Mouse (Mus musculus) hindbrain, embryonic 15.5 days (tissue): Measurements from ENCODE around the gene Numb. TPM values are rescaled to one million over a fixed set of nuclear protein-coding genes. Genes with fewer than 3 reads are reported as not detected.

Experiments used
- polyA plus RNA-seq: library from polyadenylated mRNA; unstranded; fragments of >200 nt; fragmentation: Nextera tagmentation; extraction: Ambion mirVana; gene quantifications from 2 replicates; pipeline ENCODE4 v1.2.1, GENCODE M21; 2015

The Numb gene
- polyA plus RNA-seq, 1 experiment from 2014 or later: 17.4 TPM

Other genes with a start within 250 kb of the Numb start
- 66.3 and 71.4 TPM in 2 replicates for gene Psen1, start 233.8 kb downstream of the Numb start, polyA plus RNA-seq
- 0.32 and 0.52 TPM in 2 replicates for gene Papln, start 158.3 kb downstream of the Numb start, polyA plus RNA-seq
- 11.5 and 11.9 TPM in 2 replicates for gene Riox1, start 28.7 kb upstream of the Numb start, polyA plus RNA-seq
- gene Heatr4, start 62.9 kb upstream of the Numb start, polyA plus RNA-seq: not detected in 2 replicates
- gene Acot2, start 65.9 kb upstream of the Numb start, polyA plus RNA-seq: 16.0 and 16.9 TPM in 2 replicates
- 91.0 and 98.0 TPM in 2 replicates for gene Acot1, start 87.6 kb upstream of the Numb start, polyA plus RNA-seq
- 0.32 and 0.58 TPM in 2 replicates for gene Acot4, start 116.4 kb upstream of the Numb start, polyA plus RNA-seq
- gene Gm49366, start 117.0 kb upstream of the Numb start, polyA plus RNA-seq: not detected in 2 replicates
- 1.3 and 1.4 TPM in 2 replicates for gene Acot3, start 130.2 kb upstream of the Numb start, polyA plus RNA-seq
- 0.44 and 0.46 TPM in 2 replicates for gene Acot5, start 147.4 kb upstream of the Numb start, polyA plus RNA-seq
- 0.84 and 1.7 TPM in 2 replicates for gene Acot6, start 178.7 kb upstream of the Numb start, polyA plus RNA-seq
- 7.2 and 7.8 TPM in 2 replicates for gene Dnal1, start 192.4 kb upstream of the Numb start, polyA plus RNA-seq
- 4.0 and 4.5 TPM in 2 replicates for gene Pnma1, start 226.6 kb upstream of the Numb start, polyA plus RNA-seq